Mouse (Mus musculus) large intestine, adult 2 months (tissue): ENCODE measurements around the gene Tars. TPM values are rescaled to one million over a fixed set of nuclear protein-coding genes. Genes with fewer than 3 reads are reported as not detected.

Experiments
- DNase-seq: peaks from one replicate; pipeline ENCODE4 v3.0.0-alpha.2; 2012; ENCODE audit warnings: low read depth, low spot score
- WGBS: fragments of 180-500 bp; shearing (Covaris S2); methylation state at CpG from one replicate; pipeline ENCODE4 v1.1.7; 2018; 5-methylcytosine and 5-hydroxymethylcytosine counted together
- polyA plus RNA-seq: library from polyadenylated mRNA; depleted of rRNA; stranded (reverse); fragments of >200 nt; gene quantifications from 2 replicates; pipeline ENCODE4 v1.2.3, GENCODE M21; 2012; rRNA removed

Tars gene
- 21.5 and 23.4 TPM in 2 replicates for polyA plus RNA-seq

DNA sequence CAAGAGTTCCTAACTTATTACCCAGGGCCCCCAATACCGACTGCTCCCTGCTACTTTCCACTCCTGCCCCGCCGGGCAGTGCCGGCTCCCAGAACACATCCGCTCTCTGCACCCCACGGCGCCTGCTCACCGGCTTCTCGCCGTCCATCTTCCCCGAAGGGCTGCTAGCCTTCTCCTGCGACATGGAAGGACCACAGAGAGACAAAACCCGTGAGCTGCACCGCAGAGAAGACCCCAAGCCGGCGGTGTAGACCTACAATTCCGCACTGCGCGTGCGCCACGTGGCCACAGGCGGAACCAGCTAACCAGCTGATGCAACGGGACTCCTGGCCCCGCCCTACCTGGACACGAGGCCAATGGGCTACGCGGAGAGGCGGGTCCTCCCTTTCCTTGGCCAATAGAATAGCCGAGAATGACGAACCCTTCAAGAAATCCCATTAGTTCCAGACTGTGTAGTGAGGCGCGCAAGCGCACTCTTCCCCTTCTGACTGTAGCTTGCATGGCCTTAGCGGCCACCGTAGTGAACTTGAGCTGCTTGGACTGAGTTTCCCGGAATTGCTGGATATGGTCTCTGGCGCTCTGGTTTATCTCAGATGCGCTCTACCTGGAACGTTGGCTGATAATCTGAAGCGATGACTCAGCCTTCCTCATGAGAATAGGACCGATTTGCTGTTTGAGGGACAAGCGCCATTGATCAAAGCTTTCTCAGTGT is at the start of gene Tars:
Tars (minus strand) TSS at position 310 of the 712 bp plus-strand sequence.
- WGBS = under 1% methylated on average over 42 of the region's 42 CpGs
- DNase-seq = peak; percentile 99

DNA sequence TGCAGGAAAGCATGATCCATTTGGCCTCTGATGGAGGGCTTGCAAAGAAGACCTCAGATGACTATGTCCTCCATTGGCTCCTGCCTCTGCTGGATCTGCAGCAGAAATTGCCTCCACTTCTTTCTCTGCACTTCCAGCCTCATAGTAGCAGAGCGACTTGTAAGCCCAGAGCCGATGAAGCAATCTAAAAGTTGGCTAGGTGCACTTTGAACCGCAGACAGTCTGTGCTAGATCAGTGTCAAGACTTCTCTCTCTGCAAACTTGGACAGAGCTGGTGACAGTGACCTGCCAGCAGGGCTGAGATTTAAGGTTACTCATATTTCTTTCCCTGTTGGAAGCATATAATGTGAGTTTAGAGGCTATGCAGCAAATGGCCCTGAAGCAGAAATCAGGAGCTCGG is 37.9 kb upstream of the Tars start:
- WGBS = 81% methylated on average over 4 of the region's 4 CpGs
- DNase-seq = no peak

DNA sequence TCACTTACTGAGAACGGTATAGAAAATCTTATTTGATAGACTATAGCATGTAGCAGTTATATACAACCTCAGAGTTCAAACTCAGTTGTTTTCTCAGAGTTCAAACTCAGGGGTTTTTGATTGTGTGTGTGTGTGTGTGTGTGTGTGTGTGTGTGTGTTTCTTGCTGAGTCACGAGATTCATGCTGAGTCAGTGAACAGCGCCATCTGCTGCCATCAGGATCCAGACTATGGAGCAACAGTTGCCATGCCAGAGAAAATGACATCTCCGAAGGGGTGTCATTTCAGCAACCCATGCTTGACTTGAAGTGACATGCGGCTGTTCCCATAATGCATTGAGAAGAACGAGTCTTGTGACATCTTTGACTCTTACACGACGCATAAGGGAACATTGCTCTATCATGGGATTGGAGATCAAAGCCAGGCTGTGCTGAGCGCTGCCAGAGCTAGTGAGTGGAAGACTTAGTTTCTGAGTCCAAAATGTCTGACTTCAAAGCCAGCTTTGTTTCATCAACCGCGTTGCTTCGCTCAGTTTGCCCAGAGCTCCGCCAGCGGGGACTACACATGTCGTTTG is 37.3 kb upstream of the Tars start:
- 89% methylated on average over 15 of the region's 15 CpGs for WGBS
- DNase-seq = no peak

DNA sequence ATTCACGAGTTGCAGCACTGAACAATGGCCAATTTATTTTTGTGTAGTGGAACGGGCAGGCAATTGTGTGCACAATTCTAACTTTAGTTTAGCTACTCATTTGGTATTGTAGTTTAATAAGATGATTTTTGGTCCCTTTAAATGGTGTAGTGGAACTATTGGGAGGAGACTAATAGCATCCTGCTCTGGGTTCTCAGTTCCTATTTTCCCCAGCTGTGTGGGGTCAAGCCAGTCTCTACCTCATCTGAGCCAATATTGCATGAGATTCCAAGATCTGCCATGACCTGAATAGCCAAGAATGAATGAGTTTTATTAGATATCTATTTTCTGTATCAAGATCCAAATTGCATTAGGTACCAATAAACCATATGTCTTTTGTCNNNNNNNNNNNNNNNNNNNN is 27.4 kb upstream of the Tars start:
- WGBS = 76% methylated on average over 2 of the region's 2 CpGs
- DNase-seq = no peak

GRCm38 (mm10) chr15:11413484-11413883 is 14.0 kb upstream of the Tars start:
- no peak for DNase-seq
- 98% methylated on average over 1 of the region's 1 CpGs for WGBS

DNA sequence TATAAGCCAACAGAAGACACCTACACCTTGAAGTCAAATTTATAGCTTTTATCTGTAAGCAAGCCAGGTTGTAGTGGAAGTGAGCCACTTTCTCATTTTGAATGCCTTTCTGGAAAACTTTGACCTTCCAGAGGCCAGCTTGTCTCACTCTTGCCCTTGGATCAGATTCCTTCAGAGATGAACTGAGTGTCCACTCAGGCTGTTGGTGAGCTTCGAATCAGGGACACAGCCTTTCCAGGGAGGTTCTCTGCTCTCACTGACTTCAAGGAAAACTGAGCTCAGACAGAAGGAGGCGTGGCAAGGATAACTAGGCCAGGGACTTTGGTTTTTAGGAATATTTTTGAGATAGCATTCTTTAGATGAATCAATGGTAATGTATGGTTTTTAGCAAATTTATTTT is 13.1 kb upstream of the Tars start:
- 60% methylated on average over 2 of the region's 2 CpGs for WGBS

DNA sequence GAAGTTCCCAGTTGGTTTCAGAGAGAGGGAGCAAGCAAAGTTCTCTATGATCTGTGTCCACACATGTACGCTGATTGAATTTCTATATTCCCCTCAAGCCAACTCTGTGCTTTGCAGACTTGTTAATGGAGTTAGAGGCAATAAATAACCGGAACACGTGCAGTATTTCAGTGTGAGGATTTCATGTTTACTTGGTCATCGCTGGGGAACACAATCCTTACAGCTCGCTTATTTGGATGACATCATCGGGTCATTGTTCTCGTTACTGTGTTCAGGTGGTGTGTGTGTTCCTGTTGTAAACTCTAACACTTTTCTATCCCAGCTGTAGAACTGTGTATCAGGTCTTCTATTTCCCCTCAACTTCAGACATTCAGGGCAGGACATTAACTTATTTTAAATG is 12.4 kb upstream of the Tars start:
- WGBS = 35% methylated on average over 7 of the region's 7 CpGs
- no peak for DNase-seq

More for the DNA sequence above, 13.1 kb upstream of the Tars start:
- no peak for DNase-seq

- WGBS = 33% methylated on average over 7 of the region's 7 CpGs
- no peak for DNase-seq
Measured at GRCm38 (mm10) chr15:11408155-11408826, 8.8 kb upstream of the Tars start.

DNA sequence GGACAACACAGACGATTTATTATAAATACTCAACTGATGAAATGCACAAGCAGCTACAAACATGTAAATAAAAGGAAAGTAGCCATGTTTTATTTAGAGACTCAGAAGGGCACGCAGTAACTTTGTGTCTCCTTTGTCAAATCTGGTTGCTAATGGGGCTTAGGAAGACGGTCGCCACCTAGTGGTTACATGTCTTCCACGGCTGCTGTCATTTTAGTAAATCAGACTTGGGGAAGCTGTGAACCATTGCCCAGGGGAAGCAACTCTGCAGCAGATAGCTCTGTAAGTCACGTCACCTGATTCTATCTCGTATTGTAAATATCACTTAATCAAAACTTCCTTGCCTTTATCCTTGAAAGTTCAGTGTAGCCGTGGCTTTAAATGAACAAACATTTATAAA is 7.9 kb upstream of the Tars start:
- peak; percentile 46 for DNase-seq

DNA sequence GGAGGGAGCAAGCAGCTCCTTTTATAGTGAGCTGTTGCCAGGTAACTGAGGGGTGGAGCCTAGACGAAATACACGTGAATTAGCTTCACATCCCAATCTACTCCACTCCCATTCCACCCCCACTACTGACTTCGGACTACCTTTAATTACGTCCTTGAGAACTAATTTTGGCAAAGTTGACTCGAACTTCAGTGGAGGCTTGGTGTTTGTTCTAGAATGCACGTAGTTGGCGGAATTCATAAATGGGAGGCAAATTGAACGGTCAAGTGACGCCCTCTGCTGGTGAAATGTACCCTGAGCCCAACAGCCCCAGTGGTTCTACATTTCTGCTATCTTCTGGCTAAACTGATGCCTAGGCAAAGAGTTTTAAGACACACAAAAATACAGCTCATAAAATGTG is 7.3 kb upstream of the Tars start:
- WGBS = 33% methylated on average over 9 of the region's 9 CpGs
- DNase-seq = no peak

More for the DNA sequence above, 7.9 kb upstream of the Tars start:
- WGBS = 7% methylated on average over 8 of the region's 8 CpGs

GRCm38 (mm10) chr15:11398676-11399350 is 652 bp downstream of the Tars start:
- peak; percentile 25 for DNase-seq
- WGBS = 2% methylated on average over 10 of the region's 10 CpGs

DNA sequence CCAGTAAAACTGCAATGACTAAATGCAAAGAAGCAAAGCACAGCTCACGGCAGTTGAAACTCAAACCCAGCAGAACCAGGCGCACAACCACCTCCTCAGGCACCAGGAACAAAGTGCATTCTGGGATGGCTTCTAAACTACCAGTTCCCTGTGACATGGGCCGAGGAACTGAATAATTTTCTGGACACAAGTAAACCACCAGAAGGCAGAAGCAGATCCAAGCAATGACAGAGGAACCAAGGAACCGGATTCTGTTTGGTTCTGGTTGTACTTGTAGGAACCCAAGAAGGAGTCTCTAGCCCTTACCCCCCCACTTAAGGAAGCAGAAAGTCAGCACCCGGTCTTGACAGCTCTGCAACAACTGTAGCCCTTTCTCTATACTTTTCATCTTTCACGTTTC is 3.0 kb downstream of the Tars start:
- 82% methylated on average over 6 of the region's 6 CpGs for WGBS
- DNase-seq = no peak

GRCm38 (mm10) chr15:11392903-11393302 is 6.6 kb downstream of the Tars start:
- 90% methylated on average over 16 of the region's 16 CpGs for WGBS
- no peak for DNase-seq

- DNase-seq = no peak
- 95% methylated on average over 21 of the region's 21 CpGs for WGBS
Measured at GRCm38 (mm10) chr15:11383796-11384195, 15.7 kb downstream of the Tars start.

DNA sequence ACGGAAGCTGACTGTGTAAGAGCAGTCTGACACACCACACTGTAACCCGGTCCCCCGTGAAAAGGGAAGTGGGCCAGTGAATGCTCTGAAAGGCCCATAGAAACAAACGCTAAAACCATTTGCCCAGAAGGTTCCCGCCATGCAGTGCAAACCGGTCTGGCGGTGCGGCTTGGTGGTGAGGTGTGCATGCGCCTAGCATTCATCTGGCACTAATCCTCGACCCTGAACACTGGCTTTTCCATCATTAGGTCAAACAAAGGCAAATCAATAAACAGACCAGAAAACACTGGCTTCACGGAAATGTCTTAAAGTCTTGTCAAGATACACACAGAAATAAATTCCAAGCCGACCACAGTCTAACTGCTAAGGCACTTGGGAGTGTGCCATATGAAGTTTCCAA is 16.9 kb downstream of the Tars start:
- no peak for DNase-seq
- WGBS = 75% methylated on average over 12 of the region's 12 CpGs

GRCm38 (mm10) chr15:11380616-11381015 is 18.8 kb downstream of the Tars start:
- no peak for DNase-seq
- 83% methylated on average over 8 of the region's 8 CpGs for WGBS

DNA sequence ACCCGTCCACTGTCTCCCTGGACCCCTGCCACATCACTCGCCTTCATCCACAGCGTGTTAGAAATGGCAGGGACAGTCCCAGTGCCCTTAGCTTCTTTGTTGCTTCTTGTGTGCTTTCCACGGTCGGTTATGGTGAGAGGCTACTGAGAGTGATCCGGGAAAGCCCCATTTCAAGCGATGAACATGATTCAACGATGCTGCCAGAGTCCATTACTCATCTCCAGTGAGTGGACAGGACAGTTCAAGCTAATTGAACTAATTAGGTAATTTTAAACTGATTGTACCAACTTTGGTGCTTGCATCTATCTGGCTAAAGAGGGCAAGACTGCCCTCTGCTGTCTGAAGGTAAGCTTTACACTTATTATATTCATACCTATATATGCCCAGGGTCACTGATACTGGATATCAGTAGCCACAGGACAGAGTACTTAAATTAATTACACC is 19.4 kb downstream of the Tars start:
- WGBS = 49% methylated on average over 8 of the region's 8 CpGs

GRCm38 (mm10) chr15:11379431-11380086 is 19.9 kb downstream of the Tars start:
- 79% methylated on average over 8 of the region's 8 CpGs for WGBS
- DNase-seq = no peak

More for the DNA sequence above, 19.4 kb downstream of the Tars start:
- DNase-seq = no peak

DNA sequence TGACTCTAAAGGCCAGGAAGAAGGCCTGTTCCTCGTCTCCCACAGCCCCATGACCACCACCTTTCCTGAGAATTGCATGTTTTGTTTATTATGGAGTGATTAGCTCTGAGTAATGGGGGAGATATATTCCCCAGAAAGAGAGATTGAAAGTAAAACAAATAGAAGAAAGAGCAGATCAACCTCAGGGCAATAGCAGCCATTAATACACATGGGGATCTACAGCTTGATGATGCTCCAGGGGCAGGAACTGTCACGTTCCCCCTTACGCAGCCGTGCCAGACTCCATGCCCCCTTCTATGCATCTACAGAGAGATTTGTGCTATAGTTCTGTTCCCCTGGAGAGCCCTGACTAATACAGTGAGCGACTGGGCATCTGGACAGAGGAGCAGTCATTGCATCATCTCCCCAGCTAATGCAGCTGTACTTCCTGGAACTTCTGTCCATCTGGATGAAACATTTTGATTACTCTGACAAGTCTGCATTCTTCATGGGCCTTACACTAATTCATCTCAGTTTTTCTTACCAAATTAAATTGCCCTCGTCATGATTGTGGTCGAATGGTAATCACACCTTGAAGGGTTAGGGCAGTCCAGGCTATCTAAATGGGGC is 28.9 kb downstream of the Tars start:
- DNase-seq = no peak
- WGBS = 75% methylated on average over 7 of the region's 7 CpGs
